Mouse (Mus musculus): ENCODE measurements around the gene Olfr310. TPM values are rescaled to one million over a fixed set of nuclear protein-coding genes. Genes with fewer than 3 reads are reported as not detected.

Olfr310 gene
- not detected for total RNA-seq (2021)
- long read RNA-seq = 0 reads

DNA sequence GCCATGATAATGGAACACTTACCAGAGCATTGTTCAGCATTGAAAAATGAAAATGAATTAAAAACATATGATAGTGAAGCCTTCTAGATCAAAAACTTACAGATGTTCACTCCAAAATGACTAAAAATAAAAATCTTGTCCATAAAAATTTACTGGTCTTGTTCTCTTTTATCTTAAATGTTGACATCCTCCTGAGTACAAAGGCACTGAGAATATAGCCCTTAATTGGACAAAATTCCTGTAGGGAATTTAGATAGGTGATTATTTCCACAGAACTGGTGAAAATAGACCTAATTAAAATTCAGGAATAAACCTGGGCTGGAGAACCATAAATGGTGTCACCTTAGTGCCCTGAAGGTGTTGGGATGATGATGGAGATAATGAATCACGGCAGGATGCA is at the start of gene Olfr310:
TSS of gene Olfr310 (minus strand) at position 101 of the 400 bp plus-strand sequence.
- DNase-seq (ENCODE audit: low spot score in 2 of 2) = no peak

DNA sequence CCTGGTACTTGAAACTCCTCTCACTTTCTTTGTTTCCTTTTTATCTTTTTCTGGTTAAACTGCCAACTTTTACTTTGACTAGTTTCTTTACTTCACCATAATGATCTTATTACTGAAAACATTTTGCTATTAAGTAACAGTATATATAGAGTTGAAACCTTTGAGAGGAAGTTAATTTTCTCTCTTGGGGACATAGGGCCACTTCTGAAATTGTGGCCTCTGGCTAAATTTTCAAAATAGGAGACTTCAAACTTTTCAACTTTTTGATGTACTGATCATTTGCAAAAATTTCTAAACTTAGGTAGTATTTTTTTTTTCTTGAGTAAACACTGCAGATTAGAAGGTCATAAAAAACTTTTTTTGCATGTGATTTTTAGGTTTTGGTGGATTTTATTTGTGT is 48.6 kb upstream of the Olfr310 start, which contains the start of gene Olfr308:
TSS of gene Olfr308 (minus strand) at position 101 of the 400 bp plus-strand sequence.
- no peak for DNase-seq (ENCODE audit: low spot score in 2 of 2)

DNA sequence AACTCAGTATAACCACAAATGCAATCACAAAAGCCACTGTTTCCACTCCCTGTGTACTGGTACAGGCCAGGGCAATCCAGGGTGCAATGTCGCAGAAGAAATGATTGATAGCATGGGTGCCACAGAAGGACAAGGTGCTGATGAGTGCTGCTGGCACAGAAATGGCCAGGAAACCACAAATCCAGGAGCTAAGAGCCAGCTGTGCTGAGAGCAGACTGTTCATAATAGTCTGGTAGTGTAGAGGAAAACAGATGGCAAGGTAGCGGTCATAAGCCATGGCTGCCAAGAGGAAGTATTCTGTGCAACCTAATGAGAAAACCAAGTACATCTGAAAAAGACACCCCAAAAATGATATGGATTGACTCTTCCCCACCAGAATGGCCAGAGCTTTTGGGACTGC is 44.4 kb upstream of the Olfr310 start:
- DNase-seq (ENCODE audit: low spot score in 2 of 2) = no peak

DNA sequence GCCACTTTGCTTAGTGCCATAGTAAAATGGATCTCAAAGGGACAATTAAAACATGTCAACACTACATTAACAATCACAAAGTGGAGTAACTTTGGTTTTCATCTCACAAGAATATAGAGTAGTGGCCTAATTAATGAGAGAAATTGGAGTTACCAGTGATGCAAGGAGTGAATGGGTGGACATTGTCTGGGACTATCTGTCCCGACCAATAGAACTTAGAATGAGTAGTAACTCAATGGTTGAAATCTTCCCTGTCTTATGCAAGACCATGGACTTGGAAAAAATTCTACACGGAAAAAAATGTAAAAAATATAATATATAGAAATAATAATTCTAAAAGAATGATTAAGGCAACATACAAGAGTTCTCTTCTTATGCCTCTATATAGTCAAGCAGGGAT is 36.6 kb upstream of the Olfr310 start, which contains the start of gene Olfr309:
TSS of gene Olfr309 (minus strand) at position 101 of the 400 bp plus-strand sequence.
- DNase-seq (ENCODE audit: low spot score in 2 of 2) = no peak

DNA sequence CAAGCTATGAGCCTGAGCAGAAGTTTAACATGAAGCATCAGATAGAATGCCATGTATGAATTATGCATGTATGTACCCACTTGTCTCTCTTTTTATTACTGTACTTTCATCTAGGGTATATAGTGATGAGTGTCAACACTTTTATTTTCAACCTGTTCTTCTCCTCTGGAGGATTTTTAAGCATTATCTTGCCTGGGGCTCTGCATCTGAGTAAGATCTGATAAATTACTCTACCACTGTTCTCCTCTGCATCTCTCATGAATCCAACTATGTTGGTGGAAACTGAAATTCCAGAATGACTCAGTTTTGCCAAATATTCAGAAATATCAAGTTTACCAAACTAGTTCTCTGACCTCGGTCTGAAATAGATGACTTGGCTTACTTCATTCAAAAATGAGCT is 30.8 kb downstream of the Olfr310 start, which contains the start of gene Vmn2r76:
TSS of gene Vmn2r76 (minus strand) at position 101 of the 400 bp plus-strand sequence.
- DNase-seq (ENCODE audit: low spot score in 2 of 2) = no peak

Small RNA genes within 50 kb of the gene (microRNA-seq; reads per million reads assigned to microRNA genes)
- gene Gm23192 = 0 reads per million in 2 experiments

Other genes with a start within 250 kb of the Olfr310 start
- not detected for gene Vmn2r75, start 105.4 kb downstream of the Olfr310 start, total RNA-seq (2021)
- gene Vmn2r76, start 30.9 kb downstream of the Olfr310 start, total RNA-seq (2021) = not detected
- gene Olfr309, start 36.5 kb upstream of the Olfr310 start, total RNA-seq (2021) = not detected
- not detected for gene Olfr308, start 48.5 kb upstream of the Olfr310 start, total RNA-seq (2021)
- not detected for gene Olfr307, start 60.4 kb upstream of the Olfr310 start, total RNA-seq (2021)
- gene Olfr305, start 89.8 kb upstream of the Olfr310 start, total RNA-seq (2021) = not detected
- gene Olfr304, start 109.5 kb upstream of the Olfr310 start, total RNA-seq (2021) = not detected
- gene Olfr303, start 120.6 kb upstream of the Olfr310 start, total RNA-seq (2021) = not detected
- not detected for gene Olfr301, start 126.7 kb upstream of the Olfr310 start, total RNA-seq (2021)
- not detected for gene Olfr299, start 182.7 kb upstream of the Olfr310 start, total RNA-seq (2021)
- gene Olfr298, start 215.3 kb upstream of the Olfr310 start, total RNA-seq (2021) = not detected
- gene Olfr297, start 242.8 kb upstream of the Olfr310 start, total RNA-seq (2021) = not detected

Measured in layer of hippocampus, adult 18-20 months (tissue).